Mouse (Mus musculus): Measurements from ENCODE around the gene Asb2.

DNA sequence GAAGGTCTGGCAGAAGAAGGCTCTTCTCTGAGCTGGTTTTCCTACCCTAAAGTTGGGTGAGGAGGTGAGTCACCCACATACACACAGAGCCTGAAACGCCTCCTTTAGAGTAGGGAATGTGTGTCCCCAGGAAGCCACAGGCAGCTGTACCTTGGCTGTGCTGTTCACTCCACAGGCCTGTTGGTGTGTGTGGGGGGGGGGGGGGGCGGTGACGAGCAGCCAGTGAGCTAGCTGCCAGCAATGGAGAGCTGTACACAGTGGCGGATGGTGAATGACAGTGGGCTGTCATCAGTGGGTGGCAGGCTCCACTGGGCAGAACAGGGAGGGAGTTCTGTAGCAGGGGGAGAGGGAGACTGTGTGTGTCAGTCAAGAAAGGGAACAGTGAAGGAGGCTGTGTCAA, 21.0 kb upstream of the Asb2 start:
- TF ChIP-seq CTCF (IDR thresholded peaks at IDR 0.05; ENCODE audit: control insufficient read depth, insufficient read depth, insufficient replicate concordance, low read depth, low read length) (no peak), POLR2A (IDR thresholded peaks at IDR 0.05; ENCODE audit: control insufficient read depth, low read depth, low read length) (no peak)
